Mouse (Mus musculus): Measurements from ENCODE around the gene Psg23. TPM values are rescaled to one million over a fixed set of nuclear protein-coding genes. Genes with fewer than 3 reads are reported as not detected.

Psg23 gene
- not detected for polyA plus RNA-seq (2014; fragmentation: Illumina TruSeq; extraction: RNeasy Lipid Tissue Mini Kit (QIAGEN cat#74804); ENCODE audit: low read depth, low replicate concordance)

DNA sequence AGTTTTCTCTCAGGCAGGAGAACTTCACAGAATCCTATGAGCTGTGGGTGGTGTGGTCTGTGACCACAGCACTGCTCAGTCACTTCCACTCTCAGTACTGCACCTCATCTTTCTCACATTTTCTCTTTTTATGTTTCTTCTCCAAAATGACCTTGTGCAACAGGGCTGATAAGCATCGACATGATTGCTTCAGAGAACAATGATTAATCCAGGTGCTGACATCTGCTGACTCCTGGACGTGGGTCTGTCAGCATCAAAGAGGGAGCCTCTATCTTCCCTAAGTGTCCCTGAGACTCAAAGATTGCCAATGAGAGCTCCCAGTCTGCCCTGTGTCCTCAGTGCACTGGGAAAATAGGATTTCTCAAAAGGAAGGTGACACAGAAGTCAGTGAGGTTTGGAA lies at the start of gene Psg23:
Psg23 (minus strand) TSS at position 101 of the 400 bp plus-strand sequence.

DNA sequence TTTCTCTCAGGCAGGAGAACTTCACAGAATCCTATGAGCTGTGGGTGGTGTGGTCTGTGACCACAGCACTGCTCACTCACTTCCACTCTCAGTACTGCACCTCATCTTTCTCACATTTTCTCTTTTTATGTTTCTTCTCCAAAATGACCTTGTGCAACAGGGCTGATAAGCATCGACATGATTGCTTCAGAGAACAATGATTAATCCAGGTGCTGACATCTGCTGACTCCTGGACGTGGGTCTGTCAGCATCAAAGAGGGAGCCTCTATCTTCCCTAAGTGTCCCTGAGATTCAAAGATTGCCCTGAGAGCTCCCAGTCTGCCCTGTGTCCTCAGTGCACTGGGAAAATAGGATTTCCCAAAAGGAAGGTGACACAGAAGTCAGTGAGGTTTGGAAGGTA lies 40.3 kb upstream of the Psg23 start, which contains the start of gene Psg21:
Psg21 (minus strand) TSS at position 101 of the 400 bp plus-strand sequence.

DNA sequence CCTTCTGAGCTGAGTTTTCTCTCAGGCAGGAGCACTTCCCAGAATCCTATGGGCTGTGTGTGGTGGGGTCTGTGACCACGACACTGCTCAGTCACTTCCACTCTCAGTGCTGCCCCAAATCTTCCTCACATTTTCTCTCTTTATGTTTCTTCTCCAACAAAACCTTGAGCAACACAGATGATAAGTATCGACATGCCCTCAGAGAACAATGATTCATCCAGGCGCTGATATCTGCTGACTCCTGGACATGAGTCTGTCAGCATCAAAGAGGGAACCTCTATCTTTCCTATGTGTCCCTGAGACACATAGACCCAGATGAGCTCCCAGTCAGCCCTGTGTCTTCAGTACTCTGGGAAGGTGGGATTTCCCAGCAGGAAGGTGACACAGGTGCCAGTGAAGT lies 49.1 kb downstream of the Psg23 start, which contains the start of gene Psg27:
Psg27 (minus strand) TSS at position 101 of the 400 bp plus-strand sequence.

Other genes starting within 250 kb of the Psg23 start
- not detected for gene Psg28, start 184.5 kb downstream of the Psg23 start, polyA plus RNA-seq (2014; fragmentation: Illumina TruSeq; extraction: RNeasy Lipid Tissue Mini Kit (QIAGEN cat#74804); ENCODE audit: low read depth, low replicate concordance)
- not detected for gene Psg26, start 132.3 kb downstream of the Psg23 start, polyA plus RNA-seq (2014; fragmentation: Illumina TruSeq; extraction: RNeasy Lipid Tissue Mini Kit (QIAGEN cat#74804); ENCODE audit: low read depth, low replicate concordance)
- gene Psg25, start 84.2 kb downstream of the Psg23 start, polyA plus RNA-seq (2014; fragmentation: Illumina TruSeq; extraction: RNeasy Lipid Tissue Mini Kit (QIAGEN cat#74804); ENCODE audit: low read depth, low replicate concordance) = not detected
- gene Psg27, start 49.2 kb downstream of the Psg23 start, polyA plus RNA-seq (2014; fragmentation: Illumina TruSeq; extraction: RNeasy Lipid Tissue Mini Kit (QIAGEN cat#74804); ENCODE audit: low read depth, low replicate concordance) = not detected
- not detected for gene Psg21, start 40.2 kb upstream of the Psg23 start, polyA plus RNA-seq (2014; fragmentation: Illumina TruSeq; extraction: RNeasy Lipid Tissue Mini Kit (QIAGEN cat#74804); ENCODE audit: low read depth, low replicate concordance)
- gene Psg20, start 69.7 kb upstream of the Psg23 start, polyA plus RNA-seq (2014; fragmentation: Illumina TruSeq; extraction: RNeasy Lipid Tissue Mini Kit (QIAGEN cat#74804); ENCODE audit: low read depth, low replicate concordance) = not detected
- not detected for gene Psg22, start 101.6 kb upstream of the Psg23 start, polyA plus RNA-seq (2014; fragmentation: Illumina TruSeq; extraction: RNeasy Lipid Tissue Mini Kit (QIAGEN cat#74804); ENCODE audit: low read depth, low replicate concordance)
- gene Psg19, start 182.0 kb upstream of the Psg23 start, polyA plus RNA-seq (2014; fragmentation: Illumina TruSeq; extraction: RNeasy Lipid Tissue Mini Kit (QIAGEN cat#74804); ENCODE audit: low read depth, low replicate concordance) = not detected
- not detected for gene Psg17, start 205.1 kb upstream of the Psg23 start, polyA plus RNA-seq (2014; fragmentation: Illumina TruSeq; extraction: RNeasy Lipid Tissue Mini Kit (QIAGEN cat#74804); ENCODE audit: low read depth, low replicate concordance)
- 3.4 TPM for gene Mill2, start 223.5 kb upstream of the Psg23 start, polyA plus RNA-seq (2014; fragmentation: Illumina TruSeq; extraction: RNeasy Lipid Tissue Mini Kit (QIAGEN cat#74804); ENCODE audit: low read depth, low replicate concordance)

All from kidney, adult 10 weeks (tissue).